Mouse (Mus musculus) cerebellum, adult 2 months (tissue): Measurements from ENCODE around the gene Prim1.

Source experiments
- CTCF ChIP-seq: fragments of 200-500 bp; IDR thresholded peaks from 2 replicates; pipeline ENCODE4 v1.5.1; 2011; ENCODE audit warnings: low read depth, mild to moderate bottlenecking, control low read depth, low read length, moderate library complexity, borderline replicate concordance; ENCODE audit not compliant: insufficient read depth
- POLR2A ChIP-seq: fragments of 200-500 bp; IDR thresholded peaks from 2 replicates; pipeline ENCODE4 v1.6.1; 2011; ENCODE audit warnings: low read length, control low read depth, borderline replicate concordance; ENCODE audit not compliant: insufficient read depth

GRCm38 (mm10) chr10:128049741-128050140 is 34.8 kb downstream of the Prim1 start:
- TF ChIP-seq POLR2A (no peak), CTCF (no peak)
